Mouse (Mus musculus) embryonic fibroblast, embryonic 13.5 days (primary cell): ENCODE measurements at regions not wholly inside any gene's neighbourhood (a gene's known extent, or its start where the extent isn't known, plus 50 kb on each side); places are given as distances from the start of the nearest gene placed in this dataset.

Experiments
- H3K27ac ChIP-seq: 2 replicates; pipeline ENCODE4 v1.5.1; 2012; ENCODE audit warnings: low read length, control low read depth, inconsistent platforms; ENCODE audit not compliant: insufficient read depth
- H3K4me1 ChIP-seq: 2 replicates; pipeline ENCODE4 v1.6.1; 2011; ENCODE audit warnings: low read length; ENCODE audit not compliant: control insufficient read depth, insufficient read depth
- H3K4me3 ChIP-seq: 2 replicates; pipeline ENCODE4 v1.5.1; 2011; ENCODE audit warnings: mild to moderate bottlenecking, control low read depth, low read length; ENCODE audit not compliant: insufficient read depth
- CTCF ChIP-seq: IDR thresholded peaks from 2 replicates; pipeline ENCODE4 v1.5.1; 2011; ENCODE audit warnings: mild to moderate bottlenecking, control low read depth, low read length, moderate library complexity, borderline replicate concordance; ENCODE audit not compliant: insufficient read depth
- POLR2A ChIP-seq: IDR thresholded peaks from 2 replicates; pipeline ENCODE4 v1.6.1; 2011; ENCODE audit warnings: low read depth, mild to moderate bottlenecking, control low read depth, low read length, moderate library complexity

DNA sequence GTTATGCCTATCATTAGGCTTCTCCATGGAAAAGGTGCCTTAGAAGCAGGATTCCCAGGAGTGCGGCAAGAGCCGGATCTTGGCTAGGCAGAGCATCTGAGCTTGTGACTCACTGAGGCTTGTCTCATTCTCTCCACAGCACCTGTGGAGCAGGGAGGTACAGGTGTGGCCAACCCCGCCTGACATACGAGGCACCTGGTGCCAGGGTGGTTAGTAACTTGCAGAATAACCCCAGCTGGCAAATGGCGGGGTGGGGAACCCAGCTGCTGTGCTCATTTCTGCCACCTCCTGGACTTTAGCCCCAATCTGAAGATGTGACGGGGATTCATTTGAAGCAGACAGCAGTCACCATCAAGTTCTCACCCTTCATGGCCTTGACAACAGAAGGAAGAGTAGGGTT is 96.2 kb downstream of the Pdgfra start:
- H3K4me3 ChIP-seq = no peak overlapping the region
- no peak for TF ChIP-seq POLR2A
- TF ChIP-seq CTCF = no peak
- H3K27ac ChIP-seq = no peak overlapping the region
- peaks cover 2% of the 10 kb centered on the region; the same call in 1 of the 2 replicates for H3K4me1 ChIP-seq

DNA sequence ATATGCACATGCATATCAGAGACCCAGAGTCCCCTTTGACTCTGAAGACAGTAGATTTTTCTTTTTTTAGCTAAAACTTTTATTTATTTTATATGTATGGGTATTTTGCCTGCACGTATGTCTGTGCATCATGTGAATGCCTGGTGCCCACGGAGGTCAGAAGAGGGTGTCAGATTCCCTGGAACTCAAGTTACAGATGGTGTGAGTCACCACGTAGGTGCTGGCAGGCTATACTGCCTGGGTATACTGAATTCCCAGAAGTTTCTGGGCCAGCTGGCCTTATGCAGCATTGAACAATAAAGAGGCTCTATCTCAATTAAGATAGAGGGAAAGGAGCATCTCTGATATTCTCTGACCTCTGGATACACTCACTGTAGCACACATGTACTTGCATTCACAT is 97.6 kb downstream of the Pdgfra start:
- H3K27ac ChIP-seq = no peak overlapping the region
- TF ChIP-seq CTCF (no peak), POLR2A (no peak)
- H3K4me3 ChIP-seq = no peak overlapping the region
- H3K4me1 ChIP-seq = peaks cover 2% of the 10 kb centered on the region; the same call in 1 of the 2 replicates

DNA sequence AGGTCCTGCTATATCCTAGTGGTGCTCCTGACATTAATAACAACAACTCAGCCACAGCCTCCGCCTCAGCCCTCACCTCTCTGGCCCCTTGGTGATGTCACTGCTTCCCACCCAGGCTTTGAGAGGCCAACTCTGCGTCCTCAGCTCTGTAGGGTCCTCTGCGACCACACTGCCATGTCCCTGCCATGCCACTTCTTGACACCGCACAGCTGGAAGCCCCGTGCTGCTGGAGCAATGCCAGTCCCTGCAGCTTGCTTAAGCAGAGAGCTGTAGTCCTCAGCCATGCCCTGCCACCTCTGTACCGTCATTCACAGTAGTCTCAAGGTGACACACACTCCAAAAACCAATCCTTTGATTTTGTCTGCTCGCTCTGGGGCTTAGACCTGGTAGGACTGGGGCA is 101.3 kb downstream of the Pdgfra start:
- Histone ChIP-seq H3K4me1 (peaks cover 3% of the 10 kb centered on the region; the same call in 1 of the 2 replicates), H3K27ac (no peak overlapping the region), H3K4me3 (no peak overlapping the region)
- TF ChIP-seq CTCF (no peak), POLR2A (no peak)

DNA sequence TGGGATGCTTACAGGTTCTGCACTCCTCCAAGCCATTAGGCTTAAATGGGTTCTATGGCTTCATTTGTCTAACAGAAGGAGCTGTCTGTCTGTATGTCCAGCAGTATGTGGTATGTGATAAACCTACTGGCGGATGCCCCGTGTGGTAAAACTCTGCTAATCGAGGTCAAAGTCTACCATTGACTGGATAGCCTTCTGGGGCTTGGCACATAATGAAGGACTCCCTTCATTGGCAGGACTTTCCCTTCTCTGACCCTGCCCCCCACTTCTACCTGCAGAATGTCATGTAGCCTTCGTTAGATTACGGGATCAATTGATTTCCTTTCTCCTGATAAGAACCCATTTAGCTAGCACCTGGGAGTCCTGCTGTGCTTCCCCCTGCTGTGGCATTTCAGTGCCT is 101.7 kb downstream of the Pdgfra start:
- Histone ChIP-seq H3K4me1 (peaks cover 3% of the 10 kb centered on the region; the same call in 1 of the 2 replicates), H3K27ac (no peak overlapping the region), H3K4me3 (no peak overlapping the region)
- no peak for TF ChIP-seq CTCF
- TF ChIP-seq POLR2A = no peak

DNA sequence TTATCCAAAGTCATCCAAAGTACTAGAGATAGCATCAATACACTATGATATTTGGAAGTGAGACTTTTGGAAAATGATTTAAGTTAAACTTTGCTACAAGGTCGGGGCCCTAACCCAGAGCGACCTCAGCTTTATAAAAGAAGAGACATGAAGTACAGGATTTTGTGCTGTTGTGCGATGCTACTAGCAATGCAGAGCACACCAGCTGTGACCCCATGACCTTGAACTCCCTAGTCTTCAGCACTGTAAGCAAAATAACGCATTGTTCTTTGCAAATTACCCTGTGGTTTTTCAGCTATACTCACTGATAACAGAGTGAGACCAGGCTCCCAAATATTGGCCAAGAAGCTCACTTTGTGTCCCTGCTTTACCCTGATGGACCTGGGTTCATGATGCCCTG is 104.1 kb downstream of the Pdgfra start:
- TF ChIP-seq CTCF = no peak
- TF ChIP-seq POLR2A = no peak
- Histone ChIP-seq H3K27ac (no peak overlapping the region), H3K4me1 (peaks cover 3% of the 10 kb centered on the region; the same call in 1 of the 2 replicates), H3K4me3 (no peak overlapping the region)

DNA sequence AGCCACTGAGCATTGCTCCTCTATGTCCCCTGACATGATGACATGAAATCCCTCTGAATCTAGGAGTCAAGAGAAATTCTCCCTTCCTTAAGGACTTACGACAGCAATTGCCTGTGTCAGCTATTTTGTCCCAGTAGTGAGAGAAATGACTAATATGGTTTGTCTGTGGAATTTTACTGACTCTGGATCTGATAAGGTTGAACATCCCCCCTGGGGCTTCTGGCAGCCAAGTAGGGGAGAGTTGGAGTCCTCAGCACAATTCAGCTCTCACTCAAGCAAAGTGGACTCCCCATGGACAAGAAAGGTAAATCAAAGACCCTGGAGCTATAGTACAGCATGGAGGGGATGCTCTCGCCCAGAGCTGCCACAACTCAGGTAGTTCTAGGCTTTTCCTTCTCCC is 105.0 kb downstream of the Pdgfra start:
- no peak overlapping the region for H3K4me3 ChIP-seq
- TF ChIP-seq CTCF = no peak
- no peak for TF ChIP-seq POLR2A
- no peak overlapping the region for H3K27ac ChIP-seq
- H3K4me1 ChIP-seq = peaks cover 3% of the 10 kb centered on the region; the same call in 1 of the 2 replicates

DNA sequence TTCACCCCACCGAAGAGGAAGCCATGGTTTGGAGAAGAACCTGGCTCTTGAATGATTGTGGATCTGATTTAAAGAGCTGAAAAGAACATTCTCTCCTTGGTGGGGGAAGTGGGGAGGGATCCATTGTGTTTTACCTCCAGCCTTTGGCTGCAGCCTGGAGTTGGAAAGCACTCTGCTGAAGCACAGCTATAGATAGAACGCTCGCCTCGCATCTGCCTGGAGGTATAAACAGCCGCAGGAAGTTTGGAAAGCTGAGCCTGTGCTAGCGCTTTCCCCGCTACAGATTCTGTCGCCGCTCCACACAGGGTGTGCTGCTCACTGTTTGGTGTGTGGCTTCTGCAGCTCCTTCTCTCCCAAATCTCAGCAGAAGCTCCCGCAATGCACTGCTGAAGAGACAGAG is 108.2 kb downstream of the Pdgfra start:
- TF ChIP-seq POLR2A = no peak
- no peak for TF ChIP-seq CTCF
- no peak overlapping the region for H3K4me3 ChIP-seq
- no peak overlapping the region for H3K27ac ChIP-seq
- H3K4me1 ChIP-seq = peaks cover 3% of the 10 kb centered on the region; the same call in 1 of the 2 replicates

DNA sequence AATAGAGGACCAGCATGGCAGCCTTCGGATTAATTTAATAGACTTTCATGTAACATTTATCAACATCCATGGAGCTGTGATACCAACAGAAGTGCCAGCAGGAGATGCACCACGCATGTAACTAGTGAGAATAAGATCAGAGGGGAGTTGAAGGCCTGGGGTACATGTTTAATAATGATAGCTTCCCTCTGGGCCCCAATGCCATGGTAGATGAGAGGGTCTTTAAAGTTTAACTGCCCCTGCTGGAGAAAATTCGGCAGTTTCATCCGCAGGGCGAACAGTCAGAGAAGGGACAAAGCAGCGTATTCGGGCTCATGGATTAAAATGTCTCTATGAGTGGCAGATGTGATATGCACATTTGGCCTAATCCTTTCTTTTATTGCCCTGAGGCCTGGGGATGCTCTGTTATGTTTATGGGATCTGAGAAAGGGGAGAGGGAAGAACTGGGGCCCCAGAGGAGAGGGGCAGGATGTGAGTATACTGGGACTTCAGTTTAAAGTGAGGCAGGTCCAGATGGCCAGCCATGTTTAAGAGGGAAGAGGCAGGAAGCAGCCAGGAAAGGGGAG is 114.1 kb downstream of the Pdgfra start:
- Histone ChIP-seq H3K4me3 (no peak overlapping the region), H3K27ac (no peak overlapping the region), H3K4me1 (no peaks in the 10 kb centered on the region)
- no peak for TF ChIP-seq CTCF
- TF ChIP-seq POLR2A = no peak

DNA sequence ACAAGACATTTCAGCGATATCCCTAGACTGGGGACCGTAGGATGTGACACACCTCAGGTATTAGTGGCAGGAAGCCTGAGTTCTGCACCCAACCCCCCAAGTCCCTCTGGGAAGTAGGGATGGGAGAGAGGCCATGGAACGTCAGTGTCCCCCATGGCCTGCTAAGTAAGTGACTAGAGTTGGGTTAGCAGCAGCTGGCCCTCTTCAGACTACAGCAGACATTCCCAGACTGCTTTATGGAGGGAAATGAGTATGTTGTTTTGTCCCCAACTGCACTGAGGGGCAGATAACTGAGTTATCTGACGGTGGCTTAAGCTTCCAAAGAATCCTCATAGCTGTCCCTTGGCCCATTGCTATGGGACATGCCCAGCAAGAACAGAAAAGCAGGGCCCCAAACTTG is 114.8 kb downstream of the Pdgfra start:
- Histone ChIP-seq H3K4me1 (no peaks in the 10 kb centered on the region), H3K27ac (no peak overlapping the region), H3K4me3 (no peak overlapping the region)
- TF ChIP-seq POLR2A (no peak), CTCF (no peak)

DNA sequence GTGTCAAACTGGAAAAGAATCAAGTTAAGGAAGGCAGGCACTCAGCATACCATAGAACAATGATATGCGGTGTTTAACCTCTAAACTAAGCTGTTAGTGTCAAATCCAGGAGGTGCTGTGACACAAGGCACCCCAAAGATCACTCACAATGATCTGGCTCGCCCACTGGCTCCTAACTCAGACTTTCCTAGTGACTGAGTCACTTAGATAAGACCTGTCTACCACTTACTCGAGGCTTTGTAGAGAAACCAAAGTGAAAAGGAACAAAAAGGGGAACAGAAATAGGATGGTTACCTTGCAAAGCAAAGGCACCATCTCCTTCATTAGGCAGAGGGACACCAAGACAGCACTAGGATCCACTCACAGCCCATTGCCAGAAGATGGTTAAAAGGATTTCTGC is 115.7 kb downstream of the Pdgfra start:
- no peak overlapping the region for H3K27ac ChIP-seq
- no peaks in the 10 kb centered on the region for H3K4me1 ChIP-seq
- no peak overlapping the region for H3K4me3 ChIP-seq
- TF ChIP-seq POLR2A = no peak
- TF ChIP-seq CTCF = no peak

DNA sequence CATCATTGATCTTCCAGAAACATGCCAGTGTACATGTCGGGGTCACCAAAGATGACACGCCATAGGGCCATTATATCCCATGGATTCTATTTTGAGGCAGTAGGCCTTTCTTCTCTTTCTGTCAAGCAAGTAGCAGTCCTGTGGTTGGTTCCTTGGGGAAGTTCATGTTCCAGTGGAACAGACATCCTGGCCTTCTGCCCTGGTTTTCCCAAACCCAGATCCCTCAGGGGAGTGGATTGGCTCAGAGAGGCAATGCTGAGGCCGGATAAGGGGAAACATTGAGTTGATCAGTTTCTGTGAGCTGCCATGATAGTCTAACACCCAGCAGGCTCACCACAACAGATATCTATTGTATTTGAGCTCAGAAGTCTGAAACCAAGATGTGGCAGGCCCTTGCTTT is 125.9 kb downstream of the Pdgfra start:
- H3K4me1 ChIP-seq = no peaks in the 10 kb centered on the region
- H3K4me3 ChIP-seq = no peak overlapping the region
- TF ChIP-seq POLR2A = no peak
- no peak for TF ChIP-seq CTCF
- H3K27ac ChIP-seq = no peak overlapping the region
